Mouse (Mus musculus): ENCODE measurements at regions not wholly inside any gene's neighbourhood (a gene's known extent, or its start where the extent isn't known, plus 50 kb on each side); places are given as distances from the start of the nearest gene placed in this dataset.

DNA sequence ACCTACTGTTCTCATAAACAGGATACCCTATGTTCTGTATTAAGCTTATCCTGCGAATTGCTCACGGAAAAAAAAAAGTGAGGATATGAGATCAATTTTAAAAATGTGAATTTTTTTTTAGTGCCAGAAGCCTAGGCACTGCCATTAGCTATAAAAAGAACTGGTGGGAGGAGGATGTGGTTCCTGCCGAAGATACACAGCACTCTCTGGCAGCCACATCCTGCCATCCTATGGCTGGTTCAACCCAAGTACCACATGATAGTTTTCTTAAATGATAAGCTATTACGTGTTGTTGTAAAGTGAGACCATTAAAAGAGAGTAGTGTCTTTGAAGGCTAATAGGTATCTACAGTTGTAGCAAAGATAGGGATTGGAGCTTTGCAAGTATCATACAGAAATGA, 58.2 kb upstream of the Ppp3ca start:
- DNase-seq (ENCODE audit: low read depth, low spot score) = no peak

DNA sequence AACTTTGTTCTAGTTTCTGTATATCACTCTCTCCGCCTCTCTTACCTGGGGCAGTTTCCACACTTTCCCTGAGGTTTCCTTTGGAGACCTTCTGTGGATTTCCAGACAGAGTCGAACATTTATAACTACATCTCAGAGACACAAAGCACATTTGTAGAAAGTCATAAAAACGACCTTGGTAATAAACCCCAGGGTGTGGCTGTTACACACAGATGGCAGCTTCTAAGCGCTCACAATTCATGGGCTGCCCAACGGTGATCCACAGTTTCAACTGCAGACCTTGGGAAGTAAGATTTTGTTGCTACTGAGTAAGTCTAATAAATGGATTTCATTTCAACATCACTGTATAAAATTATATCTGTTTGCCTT, 59.4 kb upstream of the Ppp3ca start:
- no peak for DNase-seq (ENCODE audit: low read depth, low spot score)

DNA sequence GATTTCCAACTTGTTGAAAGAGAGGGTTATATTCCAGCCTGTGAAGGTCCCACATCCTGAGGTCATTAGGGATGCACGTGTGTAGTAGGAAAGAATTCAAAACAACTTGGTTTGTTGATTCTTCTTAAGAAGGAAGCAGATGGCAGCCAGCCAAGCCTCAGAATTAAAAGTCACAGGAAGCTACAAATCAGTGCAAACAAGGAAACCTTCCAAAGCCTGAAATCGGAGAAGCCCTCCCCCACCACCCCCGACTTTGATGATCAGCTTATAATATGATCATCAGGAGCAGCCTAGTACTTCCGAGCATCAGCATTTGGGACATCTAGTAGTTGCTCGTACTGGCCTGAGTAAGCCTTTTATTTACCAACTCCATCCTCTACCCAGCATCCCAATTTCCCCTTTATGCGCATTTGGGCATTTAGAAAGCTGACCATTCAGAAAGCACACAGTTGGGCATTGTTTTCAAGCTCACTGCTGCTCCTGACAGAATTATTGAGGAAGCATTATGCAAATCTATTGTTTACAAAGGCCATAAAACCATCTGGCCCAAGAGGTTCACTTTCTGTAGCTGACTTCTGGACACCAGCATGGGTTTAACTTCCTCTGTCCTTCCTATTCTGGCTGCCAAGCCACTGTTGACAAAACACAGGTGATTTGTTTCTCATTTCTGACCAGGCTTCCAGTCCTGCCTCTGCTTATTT, 59.9 kb upstream of the Ppp3ca start:
- DNase-seq (ENCODE audit: low read depth, low spot score) = no peak

DNA sequence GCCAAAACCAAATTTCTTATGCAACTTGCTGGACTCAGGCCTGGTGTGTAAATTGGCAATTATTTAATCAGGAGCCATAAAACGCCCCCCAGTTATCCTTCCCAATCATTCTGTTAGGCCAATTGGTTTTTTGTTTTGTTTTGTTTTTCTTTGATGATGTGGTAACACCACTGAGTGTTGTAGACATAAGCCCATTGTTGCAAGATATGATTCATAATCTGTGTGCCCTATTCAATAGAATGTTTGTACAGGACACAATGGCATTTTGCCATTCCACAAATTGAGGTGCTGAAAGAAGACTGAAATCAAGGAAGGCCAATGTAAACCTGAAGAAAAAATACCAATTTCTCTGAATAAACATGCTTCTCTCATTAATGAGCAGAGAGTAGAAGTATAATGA, 68.2 kb upstream of the Ppp3ca start:
- DNase-seq (ENCODE audit: low read depth, low spot score) = no peak

DNA sequence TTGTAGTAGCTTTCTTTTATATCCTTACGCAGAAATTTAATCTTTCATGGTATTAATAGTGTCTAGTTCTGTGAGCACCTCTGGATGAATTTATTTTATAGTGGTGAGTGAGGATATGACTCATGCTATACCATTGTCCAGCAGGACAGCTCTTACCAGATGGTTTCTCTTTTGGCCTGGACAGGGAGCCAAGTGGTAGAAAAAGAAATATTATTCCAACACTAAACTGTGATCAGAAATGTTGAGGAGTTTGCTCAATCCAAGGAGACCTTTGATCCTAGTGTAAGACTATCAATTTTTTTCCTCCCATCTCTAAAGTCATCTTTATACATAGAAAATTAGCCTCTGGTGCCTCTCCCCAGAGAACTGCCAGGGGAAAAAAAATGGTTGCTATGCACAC, 86.0 kb upstream of the Ppp3ca start:
- no peak for DNase-seq (ENCODE audit: low read depth, low spot score)

DNA sequence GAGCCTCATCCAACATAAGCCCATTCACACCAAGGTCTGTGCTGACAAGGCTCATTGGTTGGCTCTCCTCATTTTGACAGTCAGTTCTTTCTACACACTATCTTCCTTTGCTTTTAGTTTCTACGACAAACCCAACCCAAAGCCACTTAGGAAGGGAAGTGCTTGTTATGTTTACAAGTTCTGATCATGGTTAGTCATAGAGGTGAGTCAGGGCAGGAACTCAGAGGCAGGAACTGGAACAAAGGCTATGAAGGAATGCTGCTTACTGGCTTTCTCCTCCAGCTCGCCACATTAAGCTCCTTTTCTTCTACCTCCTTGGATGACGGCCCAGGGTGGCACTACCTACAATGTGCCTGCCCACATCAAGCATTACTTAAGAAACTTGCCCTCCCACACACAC, 91.9 kb upstream of the Ppp3ca start:
- DNase-seq (ENCODE audit: low read depth, low spot score) = no peak

DNA sequence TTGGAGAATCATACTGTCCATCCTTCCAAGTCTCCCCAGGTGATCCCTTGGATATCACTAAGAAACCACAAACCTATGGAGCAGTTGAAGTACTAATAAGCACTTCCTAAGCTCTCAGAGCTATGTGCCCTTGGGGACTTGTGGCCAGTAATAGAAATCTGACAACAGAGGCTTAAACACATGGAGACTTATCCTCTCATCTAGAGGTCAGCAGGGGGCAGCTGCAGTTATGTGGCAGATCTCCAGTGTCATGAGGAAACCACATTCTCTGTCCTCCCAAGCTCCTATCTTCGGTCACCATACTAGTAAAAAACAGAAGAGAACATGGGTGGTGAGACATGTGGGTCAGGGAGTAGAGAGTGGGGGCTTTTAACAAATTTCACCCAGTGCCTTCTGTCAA, 99.4 kb upstream of the Ppp3ca start:
- no peak for DNase-seq (ENCODE audit: low read depth, low spot score)

DNA sequence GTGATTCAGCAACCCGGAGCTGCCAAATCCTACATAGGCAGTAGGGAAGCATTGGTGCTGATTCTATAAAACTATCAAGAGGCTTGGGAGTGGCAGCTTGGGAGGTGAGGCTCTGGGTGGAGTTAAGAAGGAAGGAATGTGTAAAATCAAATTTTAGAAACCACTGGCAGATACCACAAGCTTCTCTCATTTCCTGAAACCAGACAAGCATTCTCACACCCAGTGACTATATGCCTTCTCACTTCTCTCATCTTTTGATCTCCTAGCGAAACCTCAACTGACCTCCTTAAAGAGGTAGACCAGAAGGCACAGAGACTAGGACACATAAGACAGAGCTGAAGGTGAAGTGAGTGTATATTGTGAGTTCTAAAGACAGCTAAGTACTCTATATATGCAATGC, 113.4 kb upstream of the Ppp3ca start:
- no peak for DNase-seq (ENCODE audit: low read depth, low spot score)

DNA sequence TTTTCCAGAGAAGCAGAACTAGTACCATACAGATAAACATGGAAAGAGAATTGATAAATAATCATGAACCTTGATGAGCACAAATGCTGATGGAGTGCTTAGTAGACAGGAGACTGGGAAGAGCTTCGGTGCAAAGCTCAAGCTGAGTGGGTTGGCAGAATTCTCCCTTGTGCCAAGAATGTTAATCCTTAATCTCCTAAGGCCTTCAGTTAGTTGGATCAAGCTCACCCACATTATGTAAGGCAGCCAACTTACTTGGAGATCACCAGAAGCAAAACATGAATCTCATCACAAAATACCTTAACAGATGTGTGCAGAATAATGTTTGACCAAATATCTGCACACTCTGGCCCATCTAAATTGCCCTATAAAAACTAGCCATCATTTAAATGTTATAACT, 120.5 kb upstream of the Ppp3ca start:
- no peak for DNase-seq (ENCODE audit: low read depth, low spot score)

DNA sequence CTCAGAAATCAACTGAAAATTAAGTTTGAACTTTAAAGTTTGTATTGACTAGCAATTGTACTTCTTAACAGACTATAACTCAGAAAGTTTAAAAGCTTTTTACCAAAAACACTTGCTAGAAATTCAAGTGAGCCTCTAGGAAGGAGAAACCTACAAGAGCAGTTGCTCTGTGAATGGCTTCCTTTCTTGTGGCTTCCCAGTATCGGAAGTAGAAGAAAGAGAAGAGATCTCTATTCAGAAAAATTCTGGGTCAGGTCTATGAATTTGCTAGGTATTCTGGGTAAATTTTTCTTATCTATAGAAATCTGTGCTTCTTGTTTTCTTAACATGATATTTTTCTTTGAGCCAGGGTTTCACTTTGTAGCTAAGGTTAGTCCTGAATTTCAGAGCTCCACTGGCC, 138.3 kb upstream of the Ppp3ca start:
- no peak for DNase-seq (ENCODE audit: low read depth, low spot score)

DNA sequence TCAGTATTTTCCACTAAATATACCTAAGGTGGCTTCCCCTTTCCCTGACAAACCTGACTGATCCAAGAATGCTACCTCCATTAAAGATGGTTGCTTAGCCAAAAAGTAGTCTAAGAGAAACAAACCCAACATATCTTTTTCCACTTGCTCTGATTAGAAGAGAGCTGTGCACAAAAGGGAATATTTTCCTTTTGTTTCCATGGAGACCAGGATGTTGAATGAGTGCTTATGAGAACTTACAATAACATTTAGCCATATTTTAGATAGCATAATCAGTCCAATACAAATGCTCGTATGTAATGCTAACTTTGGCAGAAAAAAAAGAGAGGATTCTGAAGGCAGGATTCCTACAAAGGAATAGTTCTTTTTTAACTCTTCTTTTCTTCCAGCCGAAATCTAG, 161.3 kb upstream of the Ppp3ca start:
- DNase-seq (ENCODE audit: low read depth, low spot score) = peak; percentile 22

DNA sequence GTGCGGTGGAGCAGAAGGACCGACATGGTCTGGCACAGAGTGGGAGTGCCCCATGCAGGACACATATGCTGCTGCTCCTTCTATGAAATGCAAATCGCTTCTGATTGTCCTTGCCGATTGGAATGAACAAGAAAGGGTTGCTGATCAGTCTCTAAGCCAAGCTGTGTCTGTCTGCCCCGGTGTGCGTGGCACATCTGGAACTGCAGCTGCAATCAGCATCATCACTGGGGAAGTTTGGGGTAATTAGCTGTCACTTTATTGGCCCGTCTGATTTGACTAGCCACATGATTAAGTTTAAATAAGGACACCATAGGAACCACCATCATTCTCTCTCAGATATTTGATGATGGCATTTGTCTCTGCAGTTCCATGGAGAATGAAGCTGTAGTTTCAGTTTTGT, 162.9 kb upstream of the Ppp3ca start:
- no peak for DNase-seq (ENCODE audit: low read depth, low spot score)

DNA sequence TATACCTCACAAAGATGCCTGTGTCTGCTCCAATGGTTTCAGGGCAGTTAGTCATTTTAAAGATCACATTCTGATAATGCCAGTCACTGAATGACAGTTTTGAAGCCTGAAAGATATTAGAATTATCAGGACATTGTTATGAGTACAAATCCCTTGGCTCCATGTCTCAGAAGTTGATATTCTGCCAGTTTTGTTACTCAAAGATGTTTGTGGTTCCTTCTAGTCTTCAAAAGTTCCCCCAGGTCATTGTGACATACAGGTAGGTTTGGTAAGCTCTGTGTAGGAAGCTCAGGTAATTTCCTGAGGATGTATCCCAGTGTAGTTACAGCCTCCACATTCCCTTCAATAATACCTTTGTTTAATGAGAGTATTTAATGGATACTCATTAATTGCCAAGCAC, 169.0 kb upstream of the Bank1 start:
- DNase-seq (ENCODE audit: low read depth, low spot score) = no peak

DNA sequence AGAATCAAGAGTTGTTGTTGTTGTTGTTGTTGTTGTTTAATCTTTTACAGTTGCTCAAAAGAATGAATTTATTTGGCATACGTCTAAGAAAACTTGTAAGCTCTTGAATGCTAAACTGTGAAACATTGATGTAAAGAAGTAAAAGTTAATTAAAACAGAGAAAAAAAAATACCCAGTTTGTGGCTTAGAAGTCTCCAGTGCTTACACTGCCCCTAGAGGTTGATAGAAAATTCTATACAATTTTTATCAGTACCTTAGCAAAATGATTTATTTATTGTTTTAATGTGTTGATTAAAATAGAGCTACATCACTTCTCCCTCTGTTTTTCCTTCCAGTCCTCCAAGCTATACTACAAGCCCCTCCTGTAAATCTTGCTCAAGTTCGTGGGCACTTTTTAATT, 165.8 kb upstream of the Bank1 start:
- no peak for DNase-seq (ENCODE audit: low read depth, low spot score)

DNA sequence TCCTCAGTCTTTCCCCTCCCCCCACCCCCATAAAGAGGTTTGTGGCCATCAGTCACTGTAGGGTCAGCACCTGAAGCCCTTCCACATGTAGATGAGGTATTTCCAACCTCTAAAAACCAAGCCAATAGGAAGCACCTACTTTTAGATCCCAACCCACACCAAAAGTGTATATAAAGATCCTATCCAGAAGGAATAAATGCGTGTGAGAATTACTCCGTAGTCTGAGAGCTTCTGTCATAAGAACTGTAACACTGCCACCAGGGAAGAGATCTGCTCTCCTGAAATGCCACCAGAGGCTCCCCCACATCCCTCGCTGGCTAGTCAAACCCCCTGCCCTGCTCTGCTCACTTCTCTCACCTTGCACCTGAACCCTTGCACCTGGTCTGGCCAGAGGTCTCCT, 145.8 kb upstream of the Bank1 start:
- DNase-seq (ENCODE audit: low read depth, low spot score) = no peak

DNA sequence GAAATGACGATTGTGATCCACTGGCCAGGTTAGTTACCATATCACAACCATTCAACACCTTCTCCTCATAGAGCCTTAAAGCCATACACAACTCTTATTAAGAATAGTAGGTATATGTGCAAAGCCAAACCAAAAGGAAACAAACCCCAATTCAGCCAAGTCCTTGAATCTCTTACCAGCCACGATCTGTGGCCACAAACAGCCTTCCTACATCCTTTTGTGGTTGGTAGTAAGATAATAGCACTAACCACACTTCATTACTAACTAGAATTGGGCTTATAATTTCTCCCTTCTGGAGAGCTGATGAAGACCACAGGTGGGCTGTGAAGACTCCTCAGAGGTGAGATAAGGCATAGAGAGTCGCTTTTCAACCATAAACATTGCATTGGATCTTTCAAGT, 136.9 kb upstream of the Bank1 start:
- no peak for DNase-seq (ENCODE audit: low read depth, low spot score)

DNA sequence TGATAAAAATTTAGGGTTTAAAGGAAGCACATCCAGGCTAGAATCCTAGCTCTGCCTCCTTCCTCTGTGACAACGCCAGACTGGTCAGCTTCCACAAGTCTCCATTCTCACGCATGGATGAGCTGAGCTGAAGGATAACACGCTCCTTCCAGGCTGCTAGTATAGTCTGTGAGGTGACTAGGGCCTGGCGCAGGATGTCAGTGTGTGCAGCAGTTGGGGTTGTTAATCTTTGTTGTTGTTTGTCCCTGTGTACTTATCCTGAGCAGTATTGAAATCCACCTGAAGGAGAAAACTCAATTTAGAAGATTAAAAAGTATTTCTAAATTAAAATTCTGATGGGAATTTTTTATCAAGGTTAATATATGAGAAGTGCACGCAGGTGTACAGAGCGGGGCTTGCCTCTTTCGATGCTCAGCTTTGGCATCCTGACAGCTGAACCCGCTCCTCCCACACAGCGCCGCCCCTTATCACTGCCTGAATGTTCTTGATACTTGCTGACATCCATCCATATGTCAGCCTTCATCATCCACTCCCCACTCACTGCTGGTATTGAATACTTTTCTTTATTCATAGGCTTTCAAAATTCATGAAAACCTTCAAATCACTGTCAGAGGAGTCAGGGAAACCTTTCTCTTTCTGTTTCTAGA, 130.7 kb upstream of the Bank1 start:
- peak; percentile 32 for DNase-seq (ENCODE audit: low read depth, low spot score)

DNA sequence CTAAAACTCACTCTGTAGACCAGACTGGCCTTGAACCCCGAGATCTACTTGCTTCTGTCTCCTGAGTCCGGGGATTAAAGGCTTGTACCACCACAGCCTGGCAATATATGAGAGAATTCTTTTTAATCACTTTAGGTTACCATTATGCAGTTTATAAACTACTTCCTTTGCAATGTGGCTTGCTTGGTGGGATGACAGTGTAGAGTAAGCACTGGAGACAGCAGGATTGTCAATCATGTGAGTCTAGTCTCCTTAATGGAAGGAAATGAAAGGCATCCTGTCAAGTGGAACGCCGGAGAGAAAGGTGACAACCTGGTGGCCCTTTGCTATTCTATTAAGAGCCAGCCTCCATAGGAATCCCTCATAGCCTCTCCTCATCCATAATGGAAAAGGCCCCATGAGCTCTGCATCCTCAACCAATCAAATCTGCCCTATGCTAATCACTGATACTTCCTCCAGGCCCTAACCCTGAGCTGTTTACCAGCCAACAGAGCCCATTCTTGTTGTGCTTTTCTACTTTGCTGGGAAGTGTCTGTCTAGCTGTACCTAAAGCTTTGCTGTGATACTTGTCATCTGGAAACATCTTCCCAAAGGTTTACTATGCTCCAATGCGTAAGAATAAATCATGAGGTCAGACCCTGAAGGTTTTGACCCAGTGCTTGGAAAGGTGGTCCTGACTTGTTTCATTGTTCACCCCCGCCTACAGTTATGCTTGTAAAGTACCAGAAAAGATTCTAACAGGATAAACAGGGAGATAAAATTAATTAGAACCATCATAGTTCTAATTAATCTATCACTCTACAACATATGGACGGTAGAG, 130.0 kb upstream of the Bank1 start:
- DNase-seq (ENCODE audit: low read depth, low spot score) = no peak

DNA sequence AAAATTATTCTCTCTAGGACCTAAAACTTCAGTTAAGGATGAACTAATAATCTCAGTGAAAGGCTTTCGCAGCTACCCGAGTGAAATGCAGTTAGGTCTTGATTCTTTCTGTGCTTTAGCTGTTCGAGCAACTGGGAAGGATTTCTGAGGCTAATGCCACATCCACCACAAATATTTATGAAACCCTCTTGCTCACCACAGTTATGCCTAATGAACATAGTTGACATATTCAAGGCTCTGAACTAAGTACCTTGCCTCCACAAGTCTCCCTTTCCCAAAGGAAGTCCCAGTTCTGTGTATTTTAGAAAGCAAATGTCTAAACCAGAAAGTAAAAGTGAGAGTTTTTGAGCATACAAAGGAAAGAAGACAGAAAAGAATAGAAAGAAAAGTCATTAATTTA, 129.1 kb upstream of the Bank1 start:
- DNase-seq (ENCODE audit: low read depth, low spot score) = no peak

DNA sequence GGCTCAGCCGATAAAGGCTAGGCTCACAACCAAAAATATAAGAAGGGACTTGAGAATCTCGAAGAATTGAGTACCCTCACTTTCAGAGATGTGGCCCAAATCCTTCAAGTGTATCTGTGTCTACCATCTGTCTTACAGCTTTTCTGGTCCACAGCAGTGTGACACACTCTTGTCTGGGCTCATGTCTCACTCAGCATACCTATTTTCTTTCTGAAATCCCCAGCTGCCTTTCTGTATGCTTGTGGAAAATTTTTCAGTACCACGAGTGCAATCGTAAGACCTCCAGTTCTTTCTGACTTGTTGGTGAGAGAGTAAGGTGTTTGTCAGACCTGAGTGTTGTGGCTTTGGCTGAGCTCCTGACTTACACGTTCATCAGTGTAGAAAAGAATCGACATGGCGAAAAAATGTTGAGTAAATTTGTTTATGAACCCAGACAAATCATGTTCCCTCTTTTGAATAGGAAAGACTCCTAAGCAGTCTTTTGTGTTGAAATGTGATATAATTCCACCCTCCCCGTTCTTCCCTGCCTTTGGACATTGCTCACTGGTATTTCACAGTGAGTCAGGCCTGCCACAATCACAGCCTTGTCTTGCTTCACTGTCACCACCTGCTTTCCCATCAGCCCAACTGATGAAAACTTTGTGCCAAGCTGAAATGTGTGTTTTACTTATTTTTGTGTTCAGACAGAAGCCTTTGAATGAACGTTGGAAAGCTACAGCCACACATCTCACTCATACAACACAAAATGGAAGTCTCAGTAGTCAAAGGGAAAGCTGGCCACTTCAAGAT, 125.3 kb upstream of the Bank1 start:
- no peak for DNase-seq (ENCODE audit: low read depth, low spot score)

DNA sequence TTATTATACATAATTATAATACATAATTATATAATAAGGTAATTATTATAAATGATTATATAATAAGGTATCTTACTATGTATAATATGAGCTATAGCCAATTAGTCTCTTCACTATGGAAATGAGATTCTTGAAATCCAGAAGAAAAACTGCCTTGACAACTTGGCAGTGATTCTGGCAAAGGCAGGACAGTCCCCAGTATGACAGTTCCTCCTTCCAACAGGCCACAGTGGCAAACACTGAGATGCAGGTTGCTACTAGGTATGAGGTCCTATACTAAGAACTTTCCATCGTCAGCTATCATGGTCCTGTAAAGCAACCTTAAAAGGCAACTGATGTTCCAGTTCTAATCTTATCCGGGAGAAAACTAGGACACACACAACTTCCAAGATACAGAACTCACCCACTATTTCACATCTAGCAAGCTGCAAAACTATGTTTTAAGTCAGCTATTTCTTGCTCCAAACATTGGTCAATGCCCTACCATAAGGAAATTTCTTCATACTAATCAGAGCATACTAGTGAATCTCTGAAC, 124.6 kb upstream of the Bank1 start:
- no peak for DNase-seq (ENCODE audit: low read depth, low spot score)

DNA sequence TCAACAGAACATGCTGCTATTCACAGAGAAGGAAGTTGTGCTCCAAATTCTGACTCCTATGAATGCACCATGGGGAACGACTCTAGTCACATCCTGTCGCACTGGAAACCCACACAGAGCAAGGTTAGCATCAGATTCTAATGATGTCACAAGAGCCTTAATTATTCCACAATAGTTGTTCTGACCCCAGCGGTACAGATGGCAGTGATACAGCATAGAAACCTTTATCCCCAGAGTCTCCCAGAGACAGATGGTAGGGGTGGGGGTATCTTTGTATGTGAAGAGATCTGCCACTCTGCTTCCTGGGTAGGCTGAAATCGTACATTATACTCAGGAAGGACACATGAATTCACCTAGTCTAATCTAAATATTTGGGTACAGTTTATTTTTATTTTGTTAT, 123.5 kb upstream of the Bank1 start:
- no peak for DNase-seq (ENCODE audit: low read depth, low spot score)
